Mouse (Mus musculus): ENCODE results near the gene Fstl3. TPM values are rescaled to one million over a fixed set of nuclear protein-coding genes. Genes with fewer than 3 reads are reported as not detected.

Fstl3 gene
- total RNA-seq, 2 experiments from 2014 or later = 1.3 to 1.5 TPM

- DNase-seq (ENCODE audit: low spot score in 2 of 2) = no peak
Observed at GRCm38 (mm10) chr10:79808728-79809127, 31.7 kb downstream of the Fstl3 start.

- DNase-seq (ENCODE audit: low spot score in 2 of 2) = peak; percentile 94
Observed at GRCm38 (mm10) chr10:79811736-79812637, 34.9 kb downstream of the Fstl3 start.

GRCm38 (mm10) chr10:79814271-79814842 lies 37.3 kb downstream of the Fstl3 start:
- no peak for DNase-seq (ENCODE audit: low spot score in 2 of 2)

- DNase-seq (ENCODE audit: low spot score in 2 of 2) = no peak
Observed at GRCm38 (mm10) chr10:79815671-79816494, 38.8 kb downstream of the Fstl3 start.

- no peak for DNase-seq (ENCODE audit: low spot score in 2 of 2)
Observed at GRCm38 (mm10) chr10:79817111-79817510, 40.0 kb downstream of the Fstl3 start.

GRCm38 (mm10) chr10:79818225-79818624 lies 41.2 kb downstream of the Fstl3 start:
- DNase-seq (ENCODE audit: low spot score in 2 of 2) = no peak

GRCm38 (mm10) chr10:79819606-79820005 lies 42.5 kb downstream of the Fstl3 start:
- DNase-seq (ENCODE audit: low spot score in 2 of 2) = no peak

- no peak for DNase-seq (ENCODE audit: low spot score in 2 of 2)
Observed at GRCm38 (mm10) chr10:79820277-79820676, 43.2 kb downstream of the Fstl3 start.

GRCm38 (mm10) chr10:79820782-79821181 lies 43.7 kb downstream of the Fstl3 start, which contains the start of gene Misp:
TSS of gene Misp (plus strand) at chr10:79820989.
- no peak for DNase-seq (ENCODE audit: low spot score in 2 of 2)

GRCm38 (mm10) chr10:79821731-79822130 lies 44.7 kb downstream of the Fstl3 start:
- no peak for DNase-seq (ENCODE audit: low spot score in 2 of 2)

GRCm38 (mm10) chr10:79822372-79822771 lies 45.3 kb downstream of the Fstl3 start:
- no peak for DNase-seq (ENCODE audit: low spot score in 2 of 2)

GRCm38 (mm10) chr10:79823011-79823410 lies 45.9 kb downstream of the Fstl3 start:
- DNase-seq (ENCODE audit: low spot score in 2 of 2) = no peak

- DNase-seq (ENCODE audit: low spot score in 2 of 2) = no peak
Observed at GRCm38 (mm10) chr10:79824413-79824812, 47.3 kb downstream of the Fstl3 start.

GRCm38 (mm10) chr10:79831583-79831982 lies 54.5 kb downstream of the Fstl3 start:
- no peak for DNase-seq (ENCODE audit: low spot score in 2 of 2)

Other genes with a start within 250 kb of the Fstl3 start
- gene Plpp2, start 243.5 kb upstream of the Fstl3 start, total RNA-seq (2021) = 1 to 10 TPM; 4.0 to 4.3 TPM
- 10 to 100 TPM; 52.1 to 56.3 TPM for gene Mier2, start 222.1 kb upstream of the Fstl3 start, total RNA-seq (2021)
- not detected for gene Theg, start 189.9 kb upstream of the Fstl3 start, total RNA-seq (2021)
- gene C2cd4c, start 163.2 kb upstream of the Fstl3 start, total RNA-seq (2021) = 10 to 100 TPM; 11.0 to 11.3 TPM
- gene Shc2, start 139.4 kb upstream of the Fstl3 start, total RNA-seq (2021) = 10 to 100 TPM; 48.0 to 48.3 TPM
- gene Odf3l2, start 131.5 kb upstream of the Fstl3 start, total RNA-seq (2021) = under 1 TPM; 0.39 to 0.62 TPM
- gene Madcam1, start 112.7 kb upstream of the Fstl3 start, total RNA-seq (2021) = under 1 TPM in 1 of 2 experiments, not detected in 1; 0.32 TPM
- gene Tpgs1, start 107.9 kb upstream of the Fstl3 start, total RNA-seq (2021) = 10 to 100 TPM; 68.5 to 80.9 TPM
- gene Cdc34, start 95.1 kb upstream of the Fstl3 start, total RNA-seq (2021) = 10 to 100 TPM; 54.8 to 56.2 TPM
- gene Gzmm, start 88.3 kb upstream of the Fstl3 start, total RNA-seq (2021) = 1 to 10 TPM; 1.6 to 1.8 TPM
- 100 to 1,000 TPM; 692 to 694 TPM for gene Bsg, start 72.8 kb upstream of the Fstl3 start, total RNA-seq (2021)
- 10 to 100 TPM; 82.8 to 84.2 TPM for gene Hcn2, start 60.6 kb upstream of the Fstl3 start, total RNA-seq (2021)
- 10 to 100 TPM; 36.1 to 44.7 TPM for gene Polrmt, start 30.7 kb upstream of the Fstl3 start, total RNA-seq (2021)
- gene Fgf22, start 22.2 kb upstream of the Fstl3 start, total RNA-seq (2021) = 1 to 10 TPM; 1.2 to 1.7 TPM
- 10 to 100 TPM; 90.8 to 97.7 TPM for gene Rnf126, start 10.3 kb upstream of the Fstl3 start, total RNA-seq (2021)
- under 1 TPM; 0.21 to 0.31 TPM for gene Prss57, start 13.7 kb downstream of the Fstl3 start, total RNA-seq (2021)
- 100 to 1,000 TPM; 392 to 395 TPM for gene Palm, start 16.3 kb downstream of the Fstl3 start, total RNA-seq (2021)
- under 1 TPM; 0.33 to 0.78 TPM for gene Misp, start 43.7 kb downstream of the Fstl3 start, total RNA-seq (2021)
- 10 to 100 TPM; 63.8 to 66.5 TPM for gene Ptbp1, start 77.2 kb downstream of the Fstl3 start, total RNA-seq (2021)
- 1 to 10 TPM; 3.6 to 3.7 TPM for gene Prtn3, start 97.2 kb downstream of the Fstl3 start, total RNA-seq (2021)
- 100 to 1,000 TPM; 113 TPM for gene Plppr3, start 97.4 kb downstream of the Fstl3 start, total RNA-seq (2021)
- not detected for gene Elane, start 109.0 kb downstream of the Fstl3 start, total RNA-seq (2021)
- gene Cfd, start 113.6 kb downstream of the Fstl3 start, total RNA-seq (2021) = not detected
- 10 to 100 TPM; 55.7 to 56.2 TPM for gene Med16, start 131.7 kb downstream of the Fstl3 start, total RNA-seq (2021)
- gene Gm26602, start 133.6 kb downstream of the Fstl3 start, total RNA-seq (2021) = not detected
- gene Kiss1r, start 139.7 kb downstream of the Fstl3 start, total RNA-seq (2021) = 1 to 10 TPM; 7.5 TPM
- gene R3hdm4, start 143.9 kb downstream of the Fstl3 start, total RNA-seq (2021) = 100 to 1,000 TPM; 380 to 386 TPM
- 1 to 10 TPM; 5.5 to 8.4 TPM for gene Arid3a, start 149.8 kb downstream of the Fstl3 start, total RNA-seq (2021)
- 10 to 100 TPM; 41.8 to 46.5 TPM for gene Wdr18, start 182.9 kb downstream of the Fstl3 start, total RNA-seq (2021)
- under 1 TPM; 0.13 to 0.27 TPM for gene Grin3b, start 193.4 kb downstream of the Fstl3 start, total RNA-seq (2021)
- 100 to 1,000 TPM; 137 to 139 TPM for gene Tmem259, start 207.1 kb downstream of the Fstl3 start, total RNA-seq (2021)
- 10 to 100 TPM in 1 of 2 experiments, 1 to 10 TPM in 1; 8.2 to 10.3 TPM for gene Cnn2, start 211.3 kb downstream of the Fstl3 start, total RNA-seq (2021)
- 10 to 100 TPM in 1 of 2 experiments, 1 to 10 TPM in 1; 9.3 to 10.3 TPM for gene Abca7, start 219.2 kb downstream of the Fstl3 start, total RNA-seq (2021)
- gene Arhgap45, start 239.4 kb downstream of the Fstl3 start, total RNA-seq (2021) = 1 to 10 TPM; 3.3 to 3.8 TPM

All from layer of hippocampus, postnatal 10 days (tissue).